Mouse (Mus musculus) erythroblast, adult 5-6 weeks (primary cell): ENCODE measurements around the gene Acss3. TPM values are rescaled to one million over a fixed set of nuclear protein-coding genes. Genes with fewer than 3 reads are reported as not detected.

ENCODE experiments used
- total RNA-seq, 2 experiments: library from RNA; stranded (forward) in 1 of 2; stranded (reverse) in 1 of 2; fragments of 150-400 nt in 1 of 2; fragments of 200-764, 138-1000 nt in 1 of 2; gene quantifications; 2 replicates each; pipeline versions ENCODE4 v1.2.3 to v1.2.4; 2015 to 2017; ENCODE audit warnings: low replicate concordance in 2 of 2

Gene Acss3
- total RNA-seq, 2 experiments from 2014 or later, result not detected

Other genes starting within 250 kb of the Acss3 start
- not detected in 2 replicates for gene Lin7a, start 148.0 kb upstream of the Acss3 start, total RNA-seq (2015; ENCODE audit: low replicate concordance)
- not detected in 2 replicates for gene Lin7a, start 148.0 kb upstream of the Acss3 start, total RNA-seq (2017; ENCODE audit: low replicate concordance)